Mouse (Mus musculus) intestine, postnatal 0 days (tissue): Measurements from ENCODE around the gene Tspan14. TPM values are rescaled to one million over a fixed set of nuclear protein-coding genes. Genes with fewer than 3 reads are reported as not detected.

ENCODE experiments used
- ATAC-seq: fragments of 200-750 bp; cut with Nextera tagmentation; 2 replicates; pipeline ENCODE4 v1.8.0; 2017; ENCODE audit warnings: mild to moderate bottlenecking, moderate TSS enrichment, moderate library complexity
- H3K27ac ChIP-seq: fragments of 300-500 bp; sonication (generic); 2 replicates; pipeline ENCODE4 v1.5.1; 2014; ENCODE audit warnings: mild to moderate bottlenecking, low read depth, low read length, moderate library complexity
- H3K27me3 ChIP-seq: fragments of 300-500 bp; sonication (generic); replicated peaks from 2 replicates; pipeline ENCODE4 v1.6.1; 2014; ENCODE audit warnings: low read length, mixed read lengths; ENCODE audit not compliant: control insufficient read depth, insufficient read depth
- H3K36me3 ChIP-seq: fragments of 300-500 bp; sonication (generic); 2 replicates; pipeline ENCODE4 v1.6.1; 2014; ENCODE audit warnings: mild to moderate bottlenecking, moderate library complexity; ENCODE audit not compliant: control insufficient read depth, insufficient read depth
- H3K4me1 ChIP-seq: fragments of 300-500 bp; sonication (generic); replicated peaks from 2 replicates; pipeline ENCODE4 v1.6.1; 2014; ENCODE audit warnings: antibody characterized with exemption, low read length, mixed read lengths; ENCODE audit not compliant: control insufficient read depth, insufficient read depth
- H3K4me2 ChIP-seq: fragments of 300-500 bp; sonication (generic); replicated peaks from 2 replicates; pipeline ENCODE4 v1.6.1; 2014; ENCODE audit warnings: low read depth, mild to moderate bottlenecking, moderate library complexity
- H3K4me3 ChIP-seq: fragments of 300-500 bp; sonication (generic); 2 replicates; pipeline ENCODE4 v1.5.1; 2014; ENCODE audit warnings: low read depth, low read length
- H3K9ac ChIP-seq: fragments of 300-500 bp; sonication (generic); 2 replicates; pipeline ENCODE4 v1.6.1; 2014; ENCODE audit warnings: mild to moderate bottlenecking, low read depth, low read length
- H3K9me3 ChIP-seq: fragments of 300-500 bp; sonication (generic); 2 replicates; pipeline ENCODE4 v1.6.1; 2016; ENCODE audit warnings: mixed run types; ENCODE audit not compliant: control insufficient read depth
- CTCF ChIP-seq: sonication (generic); IDR thresholded peaks from 2 replicates; pipeline ENCODE4 v1.5.1; 2016; ENCODE audit warnings: low read depth, mild to moderate bottlenecking, control low read depth, antibody characterized with exemption, moderate library complexity
- WGBS: fragments of 180-500 bp; shearing (Covaris S2); extraction: QIAGEN DNeasy Blood & Tissue Kit; methylation state at CpG from one replicate; pipeline ENCODE4 v1.1.7; 2014; 5-methylcytosine and 5-hydroxymethylcytosine counted together
- polyA plus RNA-seq: library from polyadenylated mRNA; unstranded; fragments of >200 nt; fragmentation: Nextera tagmentation; extraction: Ambion mirVana; gene quantifications from 2 replicates; pipeline ENCODE4 v1.2.1, GENCODE M21; 2015

Gene Tspan14
- polyA plus RNA-seq, 1 experiment from 2014 or later: 30.5 TPM

DNA sequence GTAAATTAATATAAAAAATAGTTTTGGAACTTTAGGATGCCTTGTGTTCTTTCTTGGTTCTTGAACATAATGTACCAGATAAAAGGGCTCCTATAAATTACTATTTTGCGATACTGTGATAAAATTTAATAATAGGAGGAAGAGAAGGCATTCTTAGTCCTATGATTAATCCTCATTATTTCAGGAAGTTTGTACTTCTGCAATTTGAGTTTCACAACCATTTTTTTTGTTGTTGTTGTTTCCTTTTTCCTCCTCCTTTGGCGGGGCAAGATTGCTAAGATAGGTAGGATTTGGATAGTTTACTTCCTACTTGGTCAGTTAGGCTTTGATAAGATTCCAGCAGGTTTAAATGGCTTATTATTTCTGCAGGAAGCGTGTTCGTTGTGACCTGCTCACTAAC, 19.0 kb upstream of the Tspan14 start:
- no peak for ATAC-seq
- 70% methylated on average over 4 of the region's 4 CpGs for WGBS

DNA sequence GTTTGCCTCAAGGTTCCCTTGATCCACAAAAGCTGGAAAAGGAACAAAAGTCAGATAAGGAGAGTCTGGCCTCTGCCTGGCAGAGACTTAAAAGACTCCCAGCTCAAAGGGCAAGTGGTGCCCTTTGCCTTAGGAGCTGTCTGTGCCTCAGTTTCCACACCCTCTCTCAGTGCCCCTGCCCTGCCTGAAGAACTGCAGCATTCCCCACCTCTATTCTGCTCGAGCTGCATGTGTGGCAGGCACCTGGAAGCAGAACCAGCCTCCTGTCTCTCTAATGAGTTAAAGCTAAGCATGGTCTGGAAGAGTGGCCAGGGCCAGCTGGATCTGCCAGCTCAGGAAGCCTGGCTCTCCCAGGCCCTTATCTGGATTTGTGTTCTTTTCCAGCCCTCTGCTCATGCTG, 13.1 kb upstream of the Tspan14 start:
- no peaks in the 10 kb centered on the region for H3K4me1 ChIP-seq
- H3K36me3 ChIP-seq: no peaks in the 10 kb centered on the region
- H3K9me3 ChIP-seq: no peaks in the 10 kb centered on the region
- H3K27me3 ChIP-seq: no peaks in the 10 kb centered on the region
- H3K4me3 ChIP-seq: no peak overlapping the region
- no peak for TF ChIP-seq CTCF
- no peak overlapping the region for H3K4me2 ChIP-seq
- H3K9ac ChIP-seq: no peak overlapping the region
- no peak overlapping the region for H3K27ac ChIP-seq
- WGBS: 50% methylated on average over 1 of the region's 1 CpGs
- no peak for ATAC-seq

More for the DNA sequence above, 19.0 kb upstream of the Tspan14 start:
- no peak overlapping the region for H3K9ac ChIP-seq
- no peak overlapping the region for H3K27ac ChIP-seq
- no peaks in the 10 kb centered on the region for H3K9me3 ChIP-seq
- no peak overlapping the region for H3K4me3 ChIP-seq
- H3K36me3 ChIP-seq: no peaks in the 10 kb centered on the region
- no peak overlapping the region for H3K4me2 ChIP-seq
- TF ChIP-seq CTCF: no peak
- H3K4me1 ChIP-seq: no peaks in the 10 kb centered on the region
- H3K27me3 ChIP-seq: no peaks in the 10 kb centered on the region

DNA sequence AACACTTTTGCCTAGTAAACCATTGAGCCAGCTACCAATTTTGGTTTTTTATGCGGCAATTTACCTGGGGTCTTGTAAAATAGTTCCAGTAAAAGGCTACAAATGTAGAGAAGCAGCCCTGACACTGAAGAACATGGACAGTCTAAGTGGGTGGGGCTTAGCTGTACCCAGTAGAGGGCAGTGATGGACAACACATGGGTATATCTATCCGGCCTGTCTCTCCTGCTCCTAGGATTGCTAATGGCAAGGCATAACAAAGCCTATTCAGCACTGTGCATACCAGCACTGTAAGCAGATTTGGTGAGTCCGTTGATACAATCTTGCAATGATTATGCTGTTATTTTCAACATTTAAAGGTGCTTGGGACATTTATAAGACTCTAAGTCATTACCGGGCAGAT, 12.4 kb upstream of the Tspan14 start:
- H3K4me3 ChIP-seq: no peak overlapping the region
- no peaks in the 10 kb centered on the region for H3K4me1 ChIP-seq
- no peak overlapping the region for H3K4me2 ChIP-seq
- H3K27me3 ChIP-seq: no peaks in the 10 kb centered on the region
- H3K9me3 ChIP-seq: no peaks in the 10 kb centered on the region
- peak; percentile 90 for TF ChIP-seq CTCF
- 43% methylated on average over 4 of the region's 4 CpGs for WGBS
- H3K27ac ChIP-seq: no peak overlapping the region
- ATAC-seq: peak; percentile 86
- H3K9ac ChIP-seq: no peak overlapping the region
- H3K36me3 ChIP-seq: no peaks in the 10 kb centered on the region

DNA sequence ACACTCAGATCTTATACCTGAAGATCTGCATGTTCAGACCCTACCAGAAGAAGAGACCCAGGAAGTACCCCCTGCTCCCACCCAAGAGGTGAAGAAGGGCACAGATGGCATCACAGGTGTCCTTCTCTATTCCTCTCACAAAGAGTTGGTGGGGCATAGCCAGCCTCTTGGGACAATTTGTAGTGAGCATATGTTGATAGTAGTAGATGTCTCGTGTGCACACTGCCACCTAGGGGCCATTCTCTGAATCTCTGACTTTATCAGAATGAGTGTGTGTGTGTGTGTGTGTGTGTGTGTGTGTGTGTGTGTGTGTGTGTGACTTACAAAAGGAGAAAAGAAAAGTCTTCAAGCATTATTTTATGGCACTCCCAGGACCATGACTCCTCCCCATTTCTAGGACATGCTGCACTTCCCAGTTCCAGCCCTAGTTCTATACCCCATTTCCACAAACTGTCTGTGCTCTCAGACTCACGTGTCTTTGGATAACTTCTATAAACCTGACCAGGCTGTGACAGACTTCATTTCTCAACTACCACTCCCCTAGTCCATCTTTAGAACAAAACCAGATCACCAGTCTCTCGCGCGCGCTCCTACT, 8.6 kb upstream of the Tspan14 start:
- 76% methylated on average over 6 of the region's 6 CpGs for WGBS
- H3K4me1 ChIP-seq: no peaks in the 10 kb centered on the region
- H3K4me3 ChIP-seq: no peak overlapping the region
- H3K4me2 ChIP-seq: no peak overlapping the region
- H3K27ac ChIP-seq: no peak overlapping the region
- H3K9me3 ChIP-seq: no peaks in the 10 kb centered on the region
- no peaks in the 10 kb centered on the region for H3K27me3 ChIP-seq
- TF ChIP-seq CTCF: peak; percentile 92
- H3K9ac ChIP-seq: no peak overlapping the region
- no peaks in the 10 kb centered on the region for H3K36me3 ChIP-seq
- peak; percentile 62 for ATAC-seq

DNA sequence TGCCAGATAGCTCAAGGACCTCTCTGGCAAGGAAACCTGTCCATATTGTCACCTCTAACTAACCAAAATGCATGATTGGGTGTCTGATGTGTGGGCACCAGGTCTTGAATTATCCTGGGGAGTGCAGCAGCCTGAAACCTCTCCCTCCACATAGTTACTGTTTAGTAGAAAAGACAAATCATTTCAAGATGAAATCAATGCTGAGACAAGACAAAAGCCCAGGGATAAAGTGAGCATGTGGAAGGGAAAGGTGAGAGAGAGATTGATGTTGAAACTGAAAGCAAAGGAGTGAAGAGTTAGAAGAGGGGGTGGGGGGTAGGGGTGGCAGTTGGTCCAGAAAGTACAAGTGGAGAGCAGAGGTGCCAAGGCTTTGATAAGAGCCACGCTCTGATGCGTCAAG, 1.4 kb upstream of the Tspan14 start:
- Histone ChIP-seq H3K9ac (no peak overlapping the region), H3K36me3 (no peaks in the 10 kb centered on the region), H3K27ac (no peak overlapping the region), H3K9me3 (no peaks in the 10 kb centered on the region), H3K4me3 (no peak overlapping the region; the same call in 1 of the 2 replicates), H3K4me2 (no peak overlapping the region), H3K4me1 (peaks cover 10% of the 10 kb centered on the region), H3K27me3 (no peaks in the 10 kb centered on the region)
- no peak for ATAC-seq
- 72% methylated on average over 2 of the region's 2 CpGs for WGBS
- TF ChIP-seq CTCF: no peak

DNA sequence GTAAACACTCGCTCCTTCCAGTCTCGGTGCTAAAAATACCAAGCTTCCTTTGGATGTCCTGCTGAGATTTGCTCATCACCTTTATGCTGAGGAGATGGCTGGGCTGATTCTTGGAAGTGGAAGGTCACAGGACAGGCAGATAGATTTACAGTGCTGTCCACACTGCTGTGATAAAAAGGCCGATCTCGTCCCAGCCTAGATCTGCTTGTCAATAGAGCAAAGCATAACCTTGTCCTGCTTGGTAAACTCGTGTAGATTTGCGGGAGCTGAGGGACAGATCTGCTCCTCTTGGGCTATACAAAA, 942 bp upstream of the Tspan14 start:
- Histone ChIP-seq H3K36me3 (no peaks in the 10 kb centered on the region), H3K27me3 (no peaks in the 10 kb centered on the region), H3K9me3 (no peaks in the 10 kb centered on the region), H3K27ac (peak overlapping the region; percentile 67; the same call in 1 of the 2 replicates), H3K9ac (peak overlapping the region; percentile 41; the same call in 1 of the 2 replicates), H3K4me3 (peak overlapping the region; percentile 84), H3K4me2 (peak overlapping the region; percentile 87), H3K4me1 (peaks cover 15% of the 10 kb centered on the region)
- TF ChIP-seq CTCF: no peak
- 16% methylated on average over 6 of the region's 6 CpGs for WGBS
- ATAC-seq: no peak
